Mouse (Mus musculus) limb, embryonic 13.5 days (tissue): ENCODE results near the gene Zfyve16. TPM values are rescaled to one million over a fixed set of nuclear protein-coding genes. Genes with fewer than 3 reads are reported as not detected.

Experiments used
- ATAC-seq: fragments of 200-750 bp; cut with Nextera tagmentation; 2 replicates; pipeline ENCODE4 v1.8.0; 2017; ENCODE audit warnings: low read depth, moderate number of reproducible peaks, moderate TSS enrichment; ENCODE audit not compliant: low FRiP score
- H3K27ac ChIP-seq: fragments of 300-500 bp; sonication (generic); 2 replicates; pipeline ENCODE4 v1.5.1; 2015; ENCODE audit warnings: inconsistent platforms, mild to moderate bottlenecking, moderate library complexity
- H3K27me3 ChIP-seq: fragments of 300-500 bp; sonication (generic); 2 replicates; pipeline ENCODE4 v1.6.1; 2015; ENCODE audit warnings: mild to moderate bottlenecking, inconsistent platforms
- H3K36me3 ChIP-seq: fragments of 300-500 bp; sonication (generic); 2 replicates; pipeline ENCODE4 v1.6.1; 2015; ENCODE audit warnings: inconsistent platforms, mild to moderate bottlenecking, moderate library complexity
- H3K4me1 ChIP-seq: fragments of 300-500 bp; sonication (generic); 2 replicates; pipeline ENCODE4 v1.6.1; 2015; ENCODE audit warnings: inconsistent platforms
- H3K4me2 ChIP-seq: fragments of 300-500 bp; sonication (generic); replicated peaks from 2 replicates; pipeline ENCODE4 v1.6.1; 2015; ENCODE audit warnings: inconsistent platforms, mild to moderate bottlenecking, moderate library complexity
- H3K4me3 ChIP-seq: fragments of 300-500 bp; sonication (generic); 2 replicates; pipeline ENCODE4 v1.5.1; 2015; ENCODE audit warnings: moderate library complexity, mild to moderate bottlenecking, inconsistent platforms
- H3K9ac ChIP-seq: fragments of 300-500 bp; sonication (generic); 2 replicates; pipeline ENCODE4 v1.6.1; 2015; ENCODE audit warnings: mild to moderate bottlenecking, inconsistent platforms
- H3K9me3 ChIP-seq: fragments of 300-500 bp; sonication (generic); 2 replicates; pipeline ENCODE4 v1.6.1; 2016; ENCODE audit warnings: inconsistent platforms
- WGBS: fragments of 180-500 bp; shearing (Covaris S2); methylation state at CpG from one replicate; pipeline ENCODE4 v1.1.7; 2015; 5-methylcytosine and 5-hydroxymethylcytosine counted together
- polyA plus RNA-seq: library from polyadenylated mRNA; unstranded; fragments of >200 nt; fragmentation: Nextera tagmentation; extraction: Ambion mirVana; gene quantifications from 2 replicates; pipeline ENCODE4 v1.2.1, GENCODE M21; 2015

Zfyve16 gene
- polyA plus RNA-seq, 1 experiment from 2014 or later = 13.7 TPM

DNA sequence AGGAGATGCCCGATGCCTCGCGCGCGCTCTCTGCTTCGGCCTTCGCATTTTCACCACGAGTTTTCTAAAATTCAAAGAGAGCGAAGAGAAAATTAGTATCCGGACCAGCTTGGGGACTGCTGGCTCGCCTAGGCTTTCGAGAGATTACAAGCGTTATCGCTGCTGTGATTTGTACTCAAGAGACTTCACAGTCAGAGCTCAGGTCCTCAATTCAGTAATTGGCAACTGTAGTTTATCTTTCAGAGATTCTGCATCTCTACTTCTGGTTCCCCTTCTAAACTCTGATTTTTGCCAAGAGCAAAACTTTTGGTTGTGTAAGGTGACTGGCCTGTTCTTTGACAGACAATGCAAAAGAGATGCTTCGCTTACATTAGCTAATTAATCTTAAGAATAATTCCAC, 569 bp upstream of the Zfyve16 start:
- Histone ChIP-seq H3K9me3 (no peaks in the 10 kb centered on the region), H3K4me2 (peak overlapping the region; percentile 63), H3K36me3 (peaks cover 3% of the 10 kb centered on the region; the same call in 1 of the 2 replicates), H3K4me3 (peak overlapping the region; percentile 77), H3K4me1 (peaks cover 10% of the 10 kb centered on the region; the same call in 1 of the 2 replicates), H3K27me3 (no peaks in the 10 kb centered on the region), H3K27ac (peak overlapping the region; percentile 94), H3K9ac (peak overlapping the region; percentile 88)
- 5% methylated on average over 15 of the region's 15 CpGs for WGBS
- no peak for ATAC-seq

DNA sequence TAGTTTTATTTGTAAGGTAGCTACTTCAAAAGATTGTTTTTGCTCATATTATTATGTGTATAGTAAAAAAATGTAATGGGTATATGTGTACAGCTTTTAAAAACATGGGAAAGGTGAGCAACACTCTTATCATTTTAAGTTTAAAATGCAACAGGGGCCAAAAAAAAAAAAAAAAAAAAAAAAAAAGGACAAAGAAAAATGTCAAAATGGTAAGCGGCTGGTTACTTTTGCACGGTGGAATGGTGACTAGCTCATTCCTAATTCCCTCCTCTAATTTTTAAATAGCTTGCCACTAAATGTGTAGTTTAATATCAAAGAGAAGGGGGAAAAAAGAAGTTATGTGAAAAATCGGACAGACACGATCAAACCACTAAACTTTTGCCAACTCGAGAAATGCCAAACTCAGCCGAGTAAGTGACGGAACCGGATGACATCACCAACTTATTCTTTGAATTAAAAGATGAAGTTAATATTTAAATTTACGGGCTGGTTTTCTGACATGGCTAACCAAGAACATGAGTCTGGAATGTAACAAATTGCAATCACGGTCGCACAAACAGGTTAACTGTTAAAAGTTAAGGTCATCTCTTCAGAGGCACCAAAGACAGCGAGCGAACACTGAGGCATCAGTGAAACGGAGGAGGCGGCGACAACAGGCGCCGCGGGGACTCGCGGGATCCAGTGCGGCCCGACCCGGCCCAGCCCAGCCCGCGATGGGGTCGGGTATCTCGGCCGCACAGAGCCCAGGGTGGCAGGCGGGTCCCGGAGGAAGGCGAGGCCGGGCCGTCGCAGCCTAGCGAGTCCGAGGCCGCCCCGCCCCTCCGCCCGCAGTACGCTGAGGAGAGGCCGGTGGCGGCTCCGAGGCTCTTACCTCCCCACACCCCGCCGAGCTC, 594 bp downstream of the Zfyve16 start:
- H3K4me2 ChIP-seq = peak overlapping the region; percentile 63
- ATAC-seq = no peak
- WGBS = 4% methylated on average over 33 of the region's 47 CpGs
- H3K9me3 ChIP-seq = no peaks in the 10 kb centered on the region
- peaks cover 3% of the 10 kb centered on the region; the same call in 1 of the 2 replicates for H3K36me3 ChIP-seq
- peak overlapping the region; percentile 94 for H3K27ac ChIP-seq
- peak overlapping the region; percentile 88 for H3K9ac ChIP-seq
- peaks cover 10% of the 10 kb centered on the region; the same call in 1 of the 2 replicates for H3K4me1 ChIP-seq
- peak overlapping the region; percentile 77 for H3K4me3 ChIP-seq
- no peaks in the 10 kb centered on the region for H3K27me3 ChIP-seq

DNA sequence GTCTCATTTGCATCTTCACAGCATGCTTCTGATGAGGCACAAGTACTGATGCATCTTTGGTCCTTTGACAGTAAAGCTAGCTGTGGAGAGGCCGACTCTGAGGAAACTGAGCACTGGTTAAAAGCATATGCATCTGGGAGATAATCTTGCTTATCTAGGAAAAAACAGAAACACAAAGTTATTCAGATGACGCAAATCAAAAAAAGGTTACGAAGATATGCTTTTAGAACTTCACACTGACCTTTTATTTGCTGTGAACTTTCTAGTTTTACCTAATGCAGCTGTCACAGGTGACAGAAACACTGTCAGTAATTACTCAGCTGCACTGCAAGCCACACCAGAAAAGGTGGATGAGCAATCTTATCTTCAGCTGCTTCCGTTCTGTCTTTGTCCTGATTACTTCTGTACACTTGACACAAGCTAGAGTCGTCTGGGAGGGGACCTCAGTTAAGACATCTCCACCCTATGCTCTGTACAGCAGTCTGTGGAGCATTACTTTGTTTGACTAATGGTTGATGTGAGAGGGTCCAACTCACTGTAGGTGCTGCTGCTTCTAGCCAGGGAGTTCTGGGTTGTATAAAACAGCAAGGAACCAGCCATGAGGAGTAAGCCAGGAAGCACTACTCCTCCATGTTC, 7.4 kb downstream of the Zfyve16 start:
- no peak overlapping the region for H3K4me2 ChIP-seq
- 91% methylated on average over 5 of the region's 5 CpGs for WGBS
- H3K27me3 ChIP-seq = no peaks in the 10 kb centered on the region
- ATAC-seq = no peak
- no peaks in the 10 kb centered on the region for H3K4me1 ChIP-seq
- no peak overlapping the region for H3K9ac ChIP-seq
- no peak overlapping the region for H3K4me3 ChIP-seq
- no peaks in the 10 kb centered on the region for H3K9me3 ChIP-seq
- peaks cover 42% of the 10 kb centered on the region for H3K36me3 ChIP-seq
- H3K27ac ChIP-seq = no peak overlapping the region

DNA sequence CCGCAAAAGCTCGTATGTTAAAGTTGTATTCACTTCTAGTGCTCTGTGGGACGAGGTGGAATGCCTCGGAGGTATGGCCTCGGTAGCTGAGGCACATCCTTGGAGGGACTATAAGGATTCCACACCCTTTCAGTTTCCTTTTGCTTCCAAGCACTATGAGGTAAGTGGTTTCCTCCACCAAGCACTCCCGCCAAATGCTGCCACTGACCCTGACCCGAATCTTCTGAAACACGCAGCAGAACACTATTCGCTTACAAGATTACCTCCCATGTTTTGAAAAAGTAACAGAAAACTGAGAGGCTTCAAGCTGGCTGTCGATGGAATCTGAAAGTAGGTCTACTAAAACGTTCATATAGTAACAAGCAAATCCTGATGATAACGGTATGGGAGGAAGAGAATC, 25.8 kb downstream of the Zfyve16 start:
- 82% methylated on average over 12 of the region's 12 CpGs for WGBS
- no peak for ATAC-seq
- Histone ChIP-seq H3K27me3 (no peaks in the 10 kb centered on the region), H3K9ac (no peak overlapping the region), H3K4me1 (no peaks in the 10 kb centered on the region), H3K9me3 (no peaks in the 10 kb centered on the region), H3K4me3 (no peak overlapping the region), H3K4me2 (no peak overlapping the region), H3K27ac (no peak overlapping the region), H3K36me3 (peaks cover 47% of the 10 kb centered on the region)

DNA sequence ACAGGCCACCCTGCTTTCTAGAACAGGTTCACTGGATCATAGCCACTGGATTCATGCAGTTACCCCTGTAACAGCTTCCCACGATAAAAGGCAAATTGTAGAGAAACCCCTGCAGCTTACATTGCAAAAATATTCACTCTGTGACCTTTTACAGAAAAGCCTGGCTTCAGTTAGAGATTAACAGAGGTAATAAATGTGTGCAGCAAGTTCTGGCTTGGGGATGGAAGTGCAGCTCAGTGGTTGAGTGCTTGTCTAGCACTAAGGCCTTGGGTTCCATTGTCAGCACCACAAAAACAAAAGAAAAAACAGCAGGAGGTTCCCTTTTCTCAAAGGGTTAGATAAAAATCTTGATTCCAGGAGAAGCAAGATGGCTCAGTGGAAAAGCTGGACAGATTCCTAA, 38.7 kb downstream of the Zfyve16 start:
- H3K4me3 ChIP-seq = no peak overlapping the region
- no peaks in the 10 kb centered on the region for H3K9me3 ChIP-seq
- no peak for ATAC-seq
- H3K9ac ChIP-seq = no peak overlapping the region
- no peaks in the 10 kb centered on the region for H3K27me3 ChIP-seq
- no peak overlapping the region for H3K4me2 ChIP-seq
- H3K36me3 ChIP-seq = peaks cover 44% of the 10 kb centered on the region
- H3K4me1 ChIP-seq = no peaks in the 10 kb centered on the region
- 88% methylated on average over 1 of the region's 1 CpGs for WGBS
- H3K27ac ChIP-seq = no peak overlapping the region

DNA sequence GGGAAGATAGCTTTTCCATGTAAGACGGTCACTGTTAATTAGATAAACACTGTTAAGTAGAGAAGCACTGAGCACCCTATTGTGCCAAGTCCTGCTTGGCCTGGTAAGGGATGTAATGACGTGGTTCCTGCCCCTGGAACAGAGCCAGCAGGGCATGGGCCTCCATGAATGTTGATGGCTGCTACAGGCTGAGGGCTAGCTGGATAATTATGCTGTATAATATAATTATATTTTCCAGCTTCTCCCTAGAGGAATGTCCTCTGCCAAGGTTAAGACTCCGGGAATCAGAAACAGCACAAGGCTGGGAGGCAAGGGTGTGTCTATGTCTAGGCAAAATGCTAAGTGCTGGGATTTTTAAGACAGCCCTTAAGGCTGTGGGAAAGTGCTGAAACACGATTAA, 39.9 kb downstream of the Zfyve16 start:
- Histone ChIP-seq H3K9me3 (no peaks in the 10 kb centered on the region), H3K4me1 (no peaks in the 10 kb centered on the region), H3K9ac (no peak overlapping the region), H3K27me3 (no peaks in the 10 kb centered on the region), H3K27ac (no peak overlapping the region), H3K4me2 (no peak overlapping the region), H3K36me3 (peaks cover 48% of the 10 kb centered on the region), H3K4me3 (no peak overlapping the region)
- WGBS = 78% methylated on average over 4 of the region's 4 CpGs
- no peak for ATAC-seq

DNA sequence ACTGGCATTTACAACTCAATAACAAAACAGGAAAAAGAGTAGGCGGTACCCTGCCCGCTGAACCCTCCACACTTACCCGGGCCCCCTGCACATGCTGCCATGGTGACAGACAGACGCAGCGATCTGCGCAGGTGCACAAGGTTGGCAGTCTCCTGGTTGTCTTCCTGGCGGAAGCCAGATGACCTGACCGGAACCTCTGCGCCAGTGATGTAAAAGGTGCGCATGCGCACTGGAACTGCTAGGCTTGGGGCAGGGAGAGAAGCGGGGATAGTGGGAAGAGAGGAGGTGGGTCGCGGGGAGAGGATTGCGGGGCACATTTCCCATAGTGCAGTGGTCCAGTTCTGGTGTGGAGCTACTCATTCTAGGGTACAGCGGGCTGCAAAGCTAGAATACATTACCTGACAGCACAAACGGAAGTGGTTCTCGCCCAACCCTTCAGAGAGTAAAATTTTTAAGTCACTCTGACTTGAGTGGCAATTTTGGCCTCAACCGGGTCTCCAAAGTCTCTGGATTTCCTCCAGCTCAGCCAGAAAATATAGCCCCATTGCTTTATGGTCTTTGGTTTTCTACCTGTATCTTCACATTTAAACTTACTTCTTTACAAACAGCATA, 46.7 kb downstream of the Zfyve16 start, which contains the start of gene Fam151b:
Gene Fam151b, minus strand, starts transcription at position 164 of the 612 bp plus-strand sequence.
- Histone ChIP-seq H3K4me1 (no peaks in the 10 kb centered on the region), H3K9me3 (no peaks in the 10 kb centered on the region), H3K27ac (peak within 1 kb of the TSS; percentile 58; the same call in 1 of the 2 replicates), H3K9ac (peak within 1 kb of the TSS; percentile 59; the same call in 1 of the 2 replicates), H3K4me3 (peak within 1 kb of the TSS; percentile 46), H3K4me2 (peak within 1 kb of the TSS; percentile 73), H3K36me3 (peaks cover 13% of the 10 kb centered on the region), H3K27me3 (no peaks in the 10 kb centered on the region)
- WGBS = 8% methylated on average over 19 of the region's 19 CpGs
- peak; percentile 99 for ATAC-seq

DNA sequence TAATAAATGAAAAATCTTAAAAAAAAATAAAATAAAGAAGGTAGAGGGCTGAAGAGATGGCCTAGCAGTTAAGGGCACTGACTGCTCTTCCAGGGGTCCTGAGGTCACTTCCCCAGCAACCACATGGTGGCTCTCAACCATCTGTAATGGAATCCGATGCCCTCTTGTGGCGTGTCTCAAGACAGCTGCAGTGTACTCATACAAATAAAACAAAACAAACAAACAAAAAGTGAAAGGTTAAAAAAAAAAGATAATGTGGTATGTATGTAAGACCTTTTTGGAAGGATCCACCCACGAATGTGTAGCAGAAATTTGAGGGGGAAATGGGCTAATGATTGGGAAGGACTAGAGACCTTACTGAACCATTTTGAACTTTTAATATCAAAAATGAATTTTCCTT, 47.3 kb downstream of the Zfyve16 start:
- Histone ChIP-seq H3K9me3 (no peaks in the 10 kb centered on the region), H3K4me2 (peak overlapping the region; percentile 73), H3K36me3 (peaks cover 12% of the 10 kb centered on the region), H3K27me3 (no peaks in the 10 kb centered on the region), H3K4me1 (no peaks in the 10 kb centered on the region), H3K9ac (no peak overlapping the region), H3K27ac (no peak overlapping the region), H3K4me3 (peak overlapping the region; percentile 46)
- WGBS = 11% methylated on average over 3 of the region's 3 CpGs
- ATAC-seq = peak; percentile 24; the same call in 1 of the 2 replicates

DNA sequence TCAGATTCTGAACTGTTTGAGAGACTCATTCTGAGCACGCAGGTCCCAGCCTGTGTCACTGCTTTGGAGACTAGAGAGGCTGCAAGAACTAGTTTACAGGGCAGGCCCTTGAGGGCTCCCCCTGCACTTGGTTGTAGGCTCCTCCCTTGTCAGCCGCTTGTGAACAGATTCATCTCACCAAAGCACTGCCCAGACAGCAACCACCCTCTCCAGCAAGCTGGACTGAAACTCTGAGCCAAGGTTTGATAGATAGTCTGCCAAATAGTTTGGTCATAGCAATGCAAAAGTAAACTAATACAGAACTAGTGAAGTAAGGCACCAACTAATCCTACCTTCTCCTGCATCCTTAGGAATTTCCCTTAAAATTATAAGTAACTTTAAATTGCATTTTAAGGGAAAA, 60.5 kb downstream of the Zfyve16 start:
- H3K36me3 ChIP-seq = peaks cover 4% of the 10 kb centered on the region; the same call in 1 of the 2 replicates
- no peak overlapping the region for H3K27ac ChIP-seq
- H3K9ac ChIP-seq = no peak overlapping the region
- ATAC-seq = no peak
- no peaks in the 10 kb centered on the region for H3K9me3 ChIP-seq
- 70% methylated on average over 2 of the region's 2 CpGs for WGBS
- H3K4me2 ChIP-seq = no peak overlapping the region
- no peak overlapping the region for H3K4me3 ChIP-seq
- no peaks in the 10 kb centered on the region for H3K4me1 ChIP-seq
- no peaks in the 10 kb centered on the region for H3K27me3 ChIP-seq

DNA sequence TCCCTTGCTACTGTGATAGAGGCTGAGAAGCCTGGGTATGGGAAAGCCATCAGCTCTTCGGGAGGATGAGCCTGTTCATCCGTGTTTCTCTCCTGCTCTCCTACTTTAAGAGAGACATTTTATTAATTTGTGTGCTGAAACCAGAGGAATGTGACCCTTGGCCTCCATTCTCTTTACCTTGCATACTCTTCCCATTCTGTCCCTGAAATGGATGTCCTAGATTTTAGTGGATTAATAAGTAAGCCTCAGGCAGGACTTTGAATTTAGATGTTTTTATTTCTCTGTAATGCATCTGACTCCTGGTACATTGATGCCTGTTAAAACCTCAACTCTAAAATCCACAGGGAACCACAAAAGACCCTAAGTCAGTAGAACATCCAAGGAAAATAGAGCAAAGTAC, 61.3 kb downstream of the Zfyve16 start:
- ATAC-seq = no peak
- 76% methylated on average over 2 of the region's 2 CpGs for WGBS
- no peaks in the 10 kb centered on the region for H3K27me3 ChIP-seq
- no peak overlapping the region for H3K4me3 ChIP-seq
- no peaks in the 10 kb centered on the region for H3K9me3 ChIP-seq
- no peak overlapping the region for H3K27ac ChIP-seq
- H3K4me1 ChIP-seq = no peaks in the 10 kb centered on the region
- no peak overlapping the region for H3K4me2 ChIP-seq
- peaks cover 4% of the 10 kb centered on the region; the same call in 1 of the 2 replicates for H3K36me3 ChIP-seq
- H3K9ac ChIP-seq = no peak overlapping the region

DNA sequence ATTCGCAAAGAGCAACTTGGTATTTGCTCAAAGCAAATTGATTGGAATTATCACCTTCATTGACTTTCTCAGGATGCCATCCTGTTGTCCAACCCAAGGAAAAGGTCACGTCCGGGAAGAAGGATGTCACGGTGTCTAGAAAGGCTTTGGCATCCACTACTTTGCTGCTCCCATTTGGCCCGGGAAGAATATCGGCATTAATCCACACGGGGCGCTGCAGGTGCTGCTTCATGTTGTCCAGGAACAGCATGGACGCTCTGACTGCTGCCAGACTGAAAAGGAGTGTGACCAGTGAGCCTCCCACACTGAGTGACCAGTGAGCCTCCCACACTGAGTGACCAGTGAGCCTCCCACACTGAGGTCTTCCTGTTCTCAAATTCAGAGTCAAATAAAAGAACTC, 62.8 kb downstream of the Zfyve16 start:
- no peaks in the 10 kb centered on the region for H3K27me3 ChIP-seq
- H3K4me1 ChIP-seq = no peaks in the 10 kb centered on the region
- H3K27ac ChIP-seq = no peak overlapping the region
- no peak overlapping the region for H3K4me3 ChIP-seq
- H3K4me2 ChIP-seq = no peak overlapping the region
- WGBS = 74% methylated on average over 9 of the region's 9 CpGs
- no peak for ATAC-seq
- no peak overlapping the region for H3K9ac ChIP-seq
- H3K36me3 ChIP-seq = peaks cover 4% of the 10 kb centered on the region; the same call in 1 of the 2 replicates
- H3K9me3 ChIP-seq = no peaks in the 10 kb centered on the region

DNA sequence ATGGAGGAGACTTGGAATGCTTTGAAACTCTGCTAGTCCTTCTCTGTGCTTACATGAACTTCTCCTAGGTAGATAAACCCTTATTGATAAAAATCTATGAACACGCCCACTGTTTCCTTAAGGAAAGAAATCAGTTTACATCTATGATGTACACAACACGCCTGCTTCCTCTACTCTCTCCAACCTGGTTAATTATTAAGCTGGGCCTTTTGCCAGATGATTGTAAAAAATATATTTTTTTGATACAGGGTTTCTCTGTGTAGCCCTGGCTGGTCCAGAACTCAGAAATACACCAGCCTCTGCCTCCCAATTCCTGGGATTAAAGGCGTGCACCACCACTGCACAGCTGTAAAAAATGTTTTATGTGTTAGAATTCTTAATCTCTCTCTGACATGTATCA, 66.0 kb downstream of the Zfyve16 start:
- no peak for ATAC-seq
- H3K9me3 ChIP-seq = no peaks in the 10 kb centered on the region
- H3K27ac ChIP-seq = no peak overlapping the region
- no peaks in the 10 kb centered on the region for H3K4me1 ChIP-seq
- WGBS = 85% methylated on average over 3 of the region's 3 CpGs
- H3K4me3 ChIP-seq = no peak overlapping the region
- H3K9ac ChIP-seq = no peak overlapping the region
- no peaks in the 10 kb centered on the region for H3K27me3 ChIP-seq
- no peak overlapping the region for H3K4me2 ChIP-seq
- peaks cover 4% of the 10 kb centered on the region; the same call in 1 of the 2 replicates for H3K36me3 ChIP-seq
